Mouse (Mus musculus) forebrain, embryonic 11.5 days (tissue): ENCODE measurements around the gene Tnfaip2. TPM values are rescaled to one million over a fixed set of nuclear protein-coding genes. Genes with fewer than 3 reads are reported as not detected.

Experiments
- ATAC-seq: fragments of 200-750 bp; cut with Nextera tagmentation; replicated peaks from 2 replicates; pipeline ENCODE4 v1.8.0; 2017; ENCODE audit warnings: moderate TSS enrichment; ENCODE audit not compliant: low FRiP score
- DNase-seq: peaks from one replicate; pipeline ENCODE4 v3.0.0-alpha.2; 2017; ENCODE audit warnings: low spot score
- H3K27ac ChIP-seq: fragments of 300-500 bp; sonication (generic); 2 replicates; pipeline ENCODE4 v1.5.1; 2014; ENCODE audit warnings: low read depth, low read length
- H3K27me3 ChIP-seq: fragments of 300-500 bp; sonication (generic); 2 replicates; pipeline ENCODE4 v1.6.1; 2014; ENCODE audit warnings: mild to moderate bottlenecking, low read length, mixed read lengths; ENCODE audit not compliant: control insufficient read depth, insufficient read depth
- H3K36me3 ChIP-seq: fragments of 300-500 bp; sonication (generic); 2 replicates; pipeline ENCODE4 v1.6.1; 2014; ENCODE audit warnings: mild to moderate bottlenecking, low read length, moderate library complexity, mixed read lengths; ENCODE audit not compliant: control insufficient read depth, insufficient read depth
- H3K4me1 ChIP-seq: fragments of 300-500 bp; sonication (generic); replicated peaks from 2 replicates; pipeline ENCODE4 v1.6.1; 2014; ENCODE audit warnings: low read length, mixed read lengths; ENCODE audit not compliant: control insufficient read depth, insufficient read depth
- H3K4me2 ChIP-seq: fragments of 300-500 bp; sonication (generic); 2 replicates; pipeline ENCODE4 v1.6.1; 2014; ENCODE audit warnings: low read depth, mild to moderate bottlenecking, low read length, moderate library complexity, mixed read lengths; ENCODE audit not compliant: severe bottlenecking
- H3K4me3 ChIP-seq: fragments of 300-500 bp; sonication (generic); 2 replicates; pipeline ENCODE4 v1.5.1; 2014; ENCODE audit warnings: low read depth, low read length
- H3K9ac ChIP-seq: fragments of 300-500 bp; sonication (generic); 2 replicates; pipeline ENCODE4 v1.6.1; 2014; ENCODE audit warnings: low read length
- H3K9me3 ChIP-seq: fragments of 300-500 bp; sonication (generic); 2 replicates; pipeline ENCODE4 v1.6.1; 2016; ENCODE audit warnings: low read length, mixed read lengths; ENCODE audit not compliant: control insufficient read depth
- WGBS: fragments of 180-500 bp; shearing (Covaris S2); extraction: QIAGEN DNeasy Blood & Tissue Kit; methylation state at CpG from one replicate; pipeline ENCODE4 v1.1.7; 2014; 5-methylcytosine and 5-hydroxymethylcytosine counted together
- polyA plus RNA-seq: library from polyadenylated mRNA; unstranded; fragments of >200 nt; fragmentation: Nextera tagmentation; extraction: Ambion mirVana; gene quantifications from 2 replicates; pipeline ENCODE4 v1.2.1, GENCODE M21; 2014

Gene Tnfaip2
- polyA plus RNA-seq, 1 experiment from 2014 or later = 2.0 TPM

DNA sequence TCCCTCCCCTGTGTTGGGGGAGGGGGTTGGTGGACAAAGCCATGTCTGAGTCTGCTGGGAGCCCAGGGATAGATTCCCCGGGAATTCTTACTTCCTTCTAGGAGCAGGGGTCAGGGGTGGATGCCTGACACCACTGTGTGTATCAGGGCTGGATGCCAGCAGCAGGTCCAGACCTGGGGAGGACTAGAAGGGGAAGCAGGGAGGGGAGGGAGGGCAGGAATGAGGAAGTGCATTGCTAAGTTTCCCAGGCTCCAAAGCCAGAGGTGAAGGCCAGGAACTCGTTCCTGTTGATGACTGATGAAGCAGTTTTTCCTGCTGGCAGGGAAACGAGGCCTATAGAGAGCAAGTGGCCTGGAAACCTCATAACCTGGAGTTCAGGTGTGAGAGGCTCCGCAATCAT lies 10.2 kb upstream of the Tnfaip2 start:
- no peak for ATAC-seq

GRCm38 (mm10) chr12:111432751-111433331 lies 9.4 kb upstream of the Tnfaip2 start:
- Histone ChIP-seq H3K4me1 (peaks cover 14% of the 10 kb centered on the region), H3K9ac (no peak overlapping the region), H3K4me2 (no peak overlapping the region), H3K4me3 (no peak overlapping the region), H3K9me3 (no peaks in the 10 kb centered on the region), H3K27ac (no peak overlapping the region), H3K27me3 (peaks cover 40% of the 10 kb centered on the region), H3K36me3 (no peaks in the 10 kb centered on the region)
- 48% methylated on average over 5 of the region's 5 CpGs for WGBS
- DNase-seq = no peak
- no peak for ATAC-seq

More for the DNA sequence above, 10.2 kb upstream of the Tnfaip2 start:
- no peak overlapping the region for H3K4me3 ChIP-seq
- H3K36me3 ChIP-seq = no peaks in the 10 kb centered on the region
- H3K4me1 ChIP-seq = peaks cover 14% of the 10 kb centered on the region
- 38% methylated on average over 4 of the region's 4 CpGs for WGBS
- H3K9me3 ChIP-seq = no peaks in the 10 kb centered on the region
- no peak for DNase-seq
- peaks cover 45% of the 10 kb centered on the region for H3K27me3 ChIP-seq
- H3K4me2 ChIP-seq = no peak overlapping the region
- H3K27ac ChIP-seq = no peak overlapping the region
- no peak overlapping the region for H3K9ac ChIP-seq

- Histone ChIP-seq H3K27ac (no peak overlapping the region), H3K4me1 (peaks cover 7% of the 10 kb centered on the region; the same call in 1 of the 2 replicates)
- 26% methylated on average over 7 of the region's 7 CpGs for WGBS
Observed at GRCm38 (mm10) chr12:111434164-111434744, 8.0 kb upstream of the Tnfaip2 start.

GRCm38 (mm10) chr12:111434745-111435327 lies 7.4 kb upstream of the Tnfaip2 start:
- Histone ChIP-seq H3K4me3 (no peak overlapping the region), H3K9me3 (no peaks in the 10 kb centered on the region), H3K9ac (no peak overlapping the region), H3K36me3 (no peaks in the 10 kb centered on the region), H3K4me2 (no peak overlapping the region), H3K27me3 (peaks cover 20% of the 10 kb centered on the region), H3K4me1 (peaks cover 3% of the 10 kb centered on the region; the same call in 1 of the 2 replicates), H3K27ac (no peak overlapping the region)
- DNase-seq (no peak), ATAC-seq (no peak)
- 66% methylated on average over 8 of the region's 8 CpGs for WGBS

More at GRCm38 (mm10) chr12:111434164-111434744, 8.0 kb upstream of the Tnfaip2 start:
- H3K27me3 ChIP-seq = peaks cover 26% of the 10 kb centered on the region
- no peak for ATAC-seq
- no peak for DNase-seq
- no peaks in the 10 kb centered on the region for H3K9me3 ChIP-seq
- H3K4me2 ChIP-seq = no peak overlapping the region
- H3K36me3 ChIP-seq = no peaks in the 10 kb centered on the region
- no peak overlapping the region for H3K9ac ChIP-seq
- no peak overlapping the region for H3K4me3 ChIP-seq

DNA sequence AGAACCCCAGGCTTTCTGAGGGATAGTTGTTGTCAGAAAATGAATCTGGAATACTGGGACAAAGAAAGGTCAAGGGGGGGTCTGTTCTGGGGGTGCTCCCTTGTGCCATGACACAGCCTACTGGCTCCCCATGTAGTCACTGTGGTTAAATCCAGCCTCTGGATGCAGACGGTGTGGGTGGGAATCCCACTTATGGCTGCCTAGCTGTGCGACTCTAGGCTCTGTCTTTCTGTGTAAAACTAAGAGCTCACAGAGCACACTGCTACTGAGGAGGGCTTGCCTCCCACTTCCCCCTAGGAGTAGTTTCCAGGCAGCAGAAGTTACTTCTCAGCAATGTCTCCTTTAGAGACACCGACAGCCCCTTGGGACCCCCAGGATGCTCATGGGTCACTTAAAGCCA lies 6.1 kb upstream of the Tnfaip2 start:
- H3K36me3 ChIP-seq = no peaks in the 10 kb centered on the region
- H3K9ac ChIP-seq = no peak overlapping the region
- no peak overlapping the region for H3K27ac ChIP-seq
- H3K9me3 ChIP-seq = no peaks in the 10 kb centered on the region
- H3K27me3 ChIP-seq = peaks cover 7% of the 10 kb centered on the region
- no peaks in the 10 kb centered on the region for H3K4me1 ChIP-seq
- DNase-seq = no peak
- H3K4me3 ChIP-seq = no peak overlapping the region
- WGBS = 87% methylated on average over 3 of the region's 3 CpGs
- no peak for ATAC-seq
- H3K4me2 ChIP-seq = no peak overlapping the region

DNA sequence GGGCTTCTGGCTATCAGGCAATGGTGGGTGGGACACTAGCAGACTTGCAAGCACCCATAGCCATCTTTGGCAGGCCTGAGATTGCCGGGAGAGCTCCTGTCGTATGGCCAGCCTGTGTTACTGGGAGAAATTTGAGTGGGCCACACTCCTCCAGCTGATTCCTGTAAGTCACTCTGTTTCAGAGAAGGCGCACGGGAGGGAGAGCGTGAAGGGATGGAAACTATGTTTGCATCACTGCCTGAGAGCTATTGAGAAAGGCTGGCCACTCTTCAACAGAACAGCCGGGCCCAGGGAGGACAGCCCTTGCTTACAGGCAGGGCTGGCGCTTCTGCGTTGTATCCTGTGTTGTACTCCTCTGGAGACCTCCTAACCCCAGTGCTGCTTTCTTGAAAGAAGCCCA lies 5.6 kb upstream of the Tnfaip2 start:
- Histone ChIP-seq H3K9me3 (no peaks in the 10 kb centered on the region), H3K27ac (no peak overlapping the region), H3K36me3 (no peaks in the 10 kb centered on the region), H3K9ac (no peak overlapping the region), H3K27me3 (peaks cover 6% of the 10 kb centered on the region), H3K4me2 (no peak overlapping the region), H3K4me1 (no peaks in the 10 kb centered on the region), H3K4me3 (no peak overlapping the region)
- DNase-seq (no peak), ATAC-seq (no peak)
- WGBS = 76% methylated on average over 8 of the region's 8 CpGs

GRCm38 (mm10) chr12:111437222-111437900 lies 4.9 kb upstream of the Tnfaip2 start:
- no peak overlapping the region for H3K9ac ChIP-seq
- no peak overlapping the region for H3K27ac ChIP-seq
- H3K4me3 ChIP-seq = no peak overlapping the region
- no peaks in the 10 kb centered on the region for H3K36me3 ChIP-seq
- no peak overlapping the region for H3K4me2 ChIP-seq
- ATAC-seq (no peak), DNase-seq (no peak)
- H3K9me3 ChIP-seq = no peaks in the 10 kb centered on the region
- no peaks in the 10 kb centered on the region; the same call in 1 of the 2 replicates for H3K4me1 ChIP-seq
- 77% methylated on average over 5 of the region's 5 CpGs for WGBS
- peaks cover 9% of the 10 kb centered on the region for H3K27me3 ChIP-seq

DNA sequence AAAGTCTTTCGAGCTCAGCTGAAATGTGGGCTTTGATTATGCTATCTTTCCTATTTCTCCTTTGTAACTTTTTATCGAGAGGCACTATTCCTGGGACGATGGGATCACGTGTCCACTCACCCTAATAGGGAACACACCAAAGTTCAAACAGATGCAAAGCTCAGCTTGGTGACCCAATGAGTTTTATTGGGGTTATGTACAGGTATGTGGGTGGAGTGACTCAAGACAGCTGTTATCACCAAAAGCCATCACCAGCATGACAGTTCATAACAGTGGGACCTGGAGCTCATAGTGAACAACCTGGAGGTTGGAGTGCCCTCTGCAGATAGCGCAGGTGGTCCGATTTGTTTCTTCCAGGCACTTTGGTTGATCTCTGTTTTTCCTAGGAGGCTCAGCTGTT lies 3.4 kb upstream of the Tnfaip2 start:
- Histone ChIP-seq H3K27ac (no peak overlapping the region), H3K4me2 (no peak overlapping the region), H3K9me3 (no peaks in the 10 kb centered on the region), H3K36me3 (no peaks in the 10 kb centered on the region), H3K9ac (no peak overlapping the region), H3K4me1 (peaks cover 5% of the 10 kb centered on the region), H3K4me3 (no peak overlapping the region), H3K27me3 (peaks cover 23% of the 10 kb centered on the region)
- 84% methylated on average over 6 of the region's 6 CpGs for WGBS
- ATAC-seq = no peak
- DNase-seq = no peak
